Comparison of ENCODE assay signal across 11 mouse cellular contexts in the genomic region with DNA sequence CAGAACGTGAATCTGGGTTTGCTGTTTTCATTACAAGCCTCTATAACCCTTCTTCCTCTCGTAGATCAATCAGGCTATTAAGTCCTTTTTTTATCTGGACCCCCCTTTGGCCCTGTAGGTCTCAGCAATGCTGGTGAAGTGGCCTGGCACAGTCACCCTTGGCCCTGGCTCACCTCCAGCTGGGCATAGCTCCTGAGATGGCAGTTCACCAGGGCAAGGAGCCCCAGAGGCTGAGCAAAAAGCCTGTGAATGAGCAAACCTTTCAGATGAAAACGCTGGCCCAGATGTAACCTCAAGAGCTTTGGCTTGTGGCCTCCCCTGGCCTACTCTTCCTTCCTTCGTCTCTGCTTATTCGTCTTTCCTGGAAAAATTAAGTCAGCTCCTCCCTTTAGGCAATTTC.
DNase-seq lines count a peak whose midpoint lies in the region; ATAC-seq and TF ChIP-seq lines count a peak whose summit lies in the region.
"Had no signal": no experiment of that assay in that cellular context is flagged by ENCODE, and none has a peak within 500 bp of the region (broad histone marks: within the 10 kb centered on the region; RNA-seq: fewer than 3 reads in every experiment).

No protein-coding gene starts in this region.

- H3K9ac ChIP-seq in heart, embryonic 12.5 days: no peak overlapping the region
- H3K9ac ChIP-seq in intestine, postnatal 0 days (ENCODE audit: low read depth, low read length): no peak overlapping the region
- no peak overlapping the region for H3K9ac ChIP-seq in forebrain, embryonic 13.5 days
- H3K9ac ChIP-seq: stomach, embryonic 15.5 days had no signal

- ATAC-seq in heart, embryonic 12.5 days (ENCODE audit: insufficient number of reproducible peaks, low FRiP score): no peak
- no peak for ATAC-seq in intestine, postnatal 0 days
- no peak for ATAC-seq in forebrain, embryonic 13.5 days

- no peaks in the 10 kb centered on the region for H3K36me3 ChIP-seq in heart, embryonic 12.5 days
- no peaks in the 10 kb centered on the region for H3K36me3 ChIP-seq in intestine, postnatal 0 days (ENCODE audit: control insufficient read depth, insufficient read depth)
- H3K36me3 ChIP-seq in forebrain, embryonic 13.5 days (ENCODE audit: poor library complexity, severe bottlenecking): no peaks in the 10 kb centered on the region
- H3K36me3 ChIP-seq: stomach, embryonic 15.5 days had no signal

- H3K4me1 ChIP-seq in heart, embryonic 12.5 days (replicated peaks): no peaks in the 10 kb centered on the region
- no peaks in the 10 kb centered on the region for H3K4me1 ChIP-seq in intestine, postnatal 0 days (replicated peaks; ENCODE audit: control insufficient read depth, insufficient read depth, low read length)
- H3K4me1 ChIP-seq in forebrain, embryonic 13.5 days: no peaks in the 10 kb centered on the region
- H3K4me1 ChIP-seq: stomach, embryonic 15.5 days had no signal

- H3K4me2 ChIP-seq in heart, embryonic 12.5 days: no peak overlapping the region
- no peak overlapping the region for H3K4me2 ChIP-seq in intestine, postnatal 0 days (replicated peaks; ENCODE audit: low read depth)
- H3K4me2 ChIP-seq in forebrain, embryonic 13.5 days: no peak overlapping the region
- H3K4me2 ChIP-seq: stomach, embryonic 15.5 days had no signal

- H3K4me3 ChIP-seq in heart, embryonic 12.5 days: no peak overlapping the region
- H3K4me3 ChIP-seq in intestine, postnatal 0 days (ENCODE audit: low read depth, low read length): no peak overlapping the region
- no peak overlapping the region for H3K4me3 ChIP-seq in forebrain, embryonic 13.5 days
- H3K4me3 ChIP-seq: left cerebral cortex, adult 2 months; stomach, embryonic 15.5 days had no signal

- H3K27me3 ChIP-seq in heart, embryonic 12.5 days (replicated peaks): no peaks in the 10 kb centered on the region
- H3K27me3 ChIP-seq in intestine, postnatal 0 days (replicated peaks; ENCODE audit: control insufficient read depth, insufficient read depth, low read length): no peaks in the 10 kb centered on the region
- H3K27me3 ChIP-seq in forebrain, embryonic 13.5 days: no peaks in the 10 kb centered on the region
- H3K27me3 ChIP-seq: stomach, embryonic 15.5 days had no signal

- no peak for TF ChIP-seq CTCF in intestine, postnatal 0 days (IDR thresholded peaks at IDR 0.05; ENCODE audit: low read depth)

- WGBS in heart, embryonic 12.5 days: 74% methylated on average over 5 of the region's 5 CpGs
- 83% methylated on average over 5 of the region's 5 CpGs for WGBS in intestine, postnatal 0 days
- 78% methylated on average over 5 of the region's 5 CpGs for WGBS in forebrain, embryonic 13.5 days

- DNase-seq in heart, adult 18-20 months: peak; percentile 58 to 73
- peak; percentile 63 for DNase-seq in adipocyte (ENCODE audit: low spot score)
- DNase-seq in cerebellum, adult 9-10 months: peak; percentile 58
- DNase-seq in kidney, adult 8-10 months: peak; percentile 15 to 28
- no peak for DNase-seq in thymus, postnatal 0 days (ENCODE audit: low spot score)

- 0 out of 2 replicates have a peak, but pooled peaks cover 2% of the 10 kb centered on the region for H3K9me3 ChIP-seq in heart, embryonic 12.5 days (replicated peaks)
- H3K9me3 ChIP-seq in intestine, postnatal 0 days (ENCODE audit: control insufficient read depth): no peaks in the 10 kb centered on the region
- H3K9me3 ChIP-seq in forebrain, embryonic 13.5 days (replicated peaks): no peaks in the 10 kb centered on the region
- H3K9me3 ChIP-seq: stomach, embryonic 15.5 days had no signal

- no peak overlapping the region for H3K27ac ChIP-seq in heart, embryonic 12.5 days (ENCODE audit: poor library complexity, severe bottlenecking)
- no peak overlapping the region for H3K27ac ChIP-seq in intestine, postnatal 0 days (ENCODE audit: low read depth, low read length)
- H3K27ac ChIP-seq in forebrain, embryonic 13.5 days: no peak overlapping the region
- H3K27ac ChIP-seq: left cerebral cortex, adult 2 months; macrophage; stomach, embryonic 15.5 days had no signal
